Mouse (Mus musculus) neural tube, embryonic 14.5 days (tissue): Measurements from ENCODE around the gene Sephs2. TPM values are rescaled to one million over a fixed set of nuclear protein-coding genes. Genes with fewer than 3 reads are reported as not detected.

Experiments used
- ATAC-seq: fragments of 200-750 bp; cut with Nextera tagmentation; 2 replicates; pipeline ENCODE4 v1.8.0; 2017; ENCODE audit warnings: low read depth, mild to moderate bottlenecking, moderate TSS enrichment, moderate library complexity
- H3K27ac ChIP-seq: fragments of 300-500 bp; sonication (generic); 2 replicates; pipeline ENCODE4 v1.5.1; 2014; ENCODE audit warnings: low read depth, mild to moderate bottlenecking, control low read depth, low read length, moderate library complexity, mixed read lengths
- H3K27me3 ChIP-seq: fragments of 300-500 bp; sonication (generic); 2 replicates; pipeline ENCODE4 v1.6.1; 2014; ENCODE audit warnings: low read length; ENCODE audit not compliant: control insufficient read depth, insufficient read depth
- H3K36me3 ChIP-seq: fragments of 300-500 bp; sonication (generic); 2 replicates; pipeline ENCODE4 v1.6.1; 2014; ENCODE audit warnings: low read length, mixed read lengths; ENCODE audit not compliant: control insufficient read depth, insufficient read depth
- H3K4me1 ChIP-seq: fragments of 300-500 bp; sonication (generic); 2 replicates; pipeline ENCODE4 v1.6.1; 2014; ENCODE audit warnings: low read length; ENCODE audit not compliant: control insufficient read depth, insufficient read depth
- H3K4me2 ChIP-seq: fragments of 300-500 bp; sonication (generic); 2 replicates; pipeline ENCODE4 v1.6.1; 2014; ENCODE audit warnings: mild to moderate bottlenecking, low read depth, low read length, control low read depth
- H3K4me3 ChIP-seq: fragments of 300-500 bp; sonication (generic); 2 replicates; pipeline ENCODE4 v1.5.1; 2014; ENCODE audit warnings: low read depth, low read length, control low read depth, mixed read lengths
- H3K9ac ChIP-seq: fragments of 300-500 bp; sonication (generic); replicated peaks from 2 replicates; pipeline ENCODE4 v1.6.1; 2014; ENCODE audit warnings: low read depth, mild to moderate bottlenecking, control low read depth, low read length, mixed read lengths
- H3K9me3 ChIP-seq: fragments of 300-500 bp; sonication (generic); 2 replicates; pipeline ENCODE4 v1.6.1; 2016; ENCODE audit warnings: low read length; ENCODE audit not compliant: control insufficient read depth
- WGBS: fragments of 180-500 bp; shearing (Covaris S2); extraction: QIAGEN DNeasy Blood & Tissue Kit; methylation state at CpG from one replicate; pipeline ENCODE4 v1.1.7; 2014; 5-methylcytosine and 5-hydroxymethylcytosine counted together
- polyA plus RNA-seq: library from polyadenylated mRNA; unstranded; fragments of >200 nt; fragmentation: Nextera tagmentation; extraction: Ambion mirVana; gene quantifications from 2 replicates; pipeline ENCODE4 v1.2.1, GENCODE M21; 2014

Gene Sephs2
- polyA plus RNA-seq, 1 experiment from 2014 or later = 78.9 TPM

DNA sequence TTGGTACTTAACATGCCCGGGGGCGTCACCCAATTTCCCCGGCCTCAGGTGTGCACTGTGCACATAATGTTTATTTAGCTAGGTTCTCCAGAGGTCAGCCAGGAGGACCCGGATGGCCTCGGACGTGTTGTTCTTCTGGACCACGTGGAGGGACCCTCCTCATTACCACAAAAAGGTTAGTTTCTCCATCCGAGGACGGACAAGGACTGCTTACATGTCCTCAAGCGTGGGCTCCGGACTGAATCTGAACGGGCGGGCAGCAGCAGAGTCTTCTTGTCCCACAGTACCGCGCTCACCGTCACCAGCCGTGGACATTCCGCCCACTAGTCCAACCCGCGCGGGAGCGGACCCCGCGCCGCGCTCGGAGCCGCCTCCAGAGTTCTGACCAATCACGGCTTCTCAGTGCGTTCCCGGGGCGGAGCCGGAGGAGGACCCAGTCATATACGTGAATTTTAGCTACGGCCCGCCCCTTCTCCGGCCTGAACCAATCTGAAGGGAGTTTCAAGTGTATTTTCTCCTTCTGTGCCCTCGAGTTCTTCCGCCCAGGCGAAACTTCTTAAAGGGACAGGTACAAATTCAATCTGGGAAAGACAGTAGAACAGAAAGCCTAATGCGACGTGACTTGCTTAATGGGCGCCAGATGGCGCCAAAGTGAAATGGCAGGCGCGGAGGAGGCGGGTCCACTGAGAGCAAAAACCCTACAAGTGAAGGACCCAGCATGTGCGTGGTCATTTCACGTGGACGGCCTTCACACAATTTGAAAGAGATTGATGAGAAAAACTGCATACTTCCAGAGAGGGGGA lies 13.3 kb downstream of the Sephs2 start, which contains the start of gene Dctpp1:
Gene Dctpp1, minus strand, starts transcription at position 401 of the 803 bp plus-strand sequence.
- no peak within 1 kb of the TSS for H3K27ac ChIP-seq
- peak within 1 kb of the TSS; percentile 70 for H3K4me2 ChIP-seq
- peaks cover 6% of the 10 kb centered on the region; the same call in 1 of the 2 replicates for H3K4me1 ChIP-seq
- peak within 1 kb of the TSS; percentile 63 for H3K4me3 ChIP-seq
- H3K27me3 ChIP-seq = no peaks in the 10 kb centered on the region
- H3K9me3 ChIP-seq = no peaks in the 10 kb centered on the region
- peak within 1 kb of the TSS; percentile 60 for H3K9ac ChIP-seq
- no peaks in the 10 kb centered on the region for H3K36me3 ChIP-seq
- under 1% methylated on average over 50 of the region's 50 CpGs for WGBS
- peak; percentile 98 for ATAC-seq

DNA sequence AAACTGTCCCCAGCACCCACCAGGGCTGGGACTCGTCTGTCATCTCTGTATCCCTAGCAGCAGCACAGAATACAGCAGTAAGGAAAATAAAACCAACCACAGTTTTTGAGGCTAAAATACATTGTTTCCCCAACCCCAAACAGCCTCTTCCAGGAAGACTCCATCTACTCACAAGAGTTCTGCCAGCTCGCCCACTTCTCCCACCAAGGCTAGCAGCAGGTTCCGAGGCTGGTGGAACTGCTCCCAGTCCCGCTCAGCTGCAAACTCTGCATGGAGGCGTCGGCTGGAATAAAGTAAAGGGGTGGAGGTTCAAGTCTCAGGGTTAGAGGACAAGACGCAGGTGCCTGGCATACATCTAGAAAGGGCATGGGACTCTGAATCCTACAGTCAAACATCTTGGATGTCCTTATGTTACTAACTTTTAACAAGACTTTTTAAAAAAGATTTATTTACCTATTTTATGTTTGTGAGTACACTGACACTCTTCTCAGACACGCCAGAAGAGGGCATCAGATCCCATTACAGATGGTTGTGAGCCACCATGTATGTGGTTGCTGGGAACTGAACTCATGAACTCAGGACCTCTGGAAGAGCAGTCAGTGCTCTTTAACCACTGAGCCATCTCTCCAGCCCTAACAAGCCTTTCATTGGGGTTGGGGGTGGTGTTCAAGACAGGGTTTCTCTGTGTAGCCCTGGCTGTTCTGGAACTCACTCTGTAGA lies 14.5 kb downstream of the Sephs2 start:
- H3K4me1 ChIP-seq = peaks cover 13% of the 10 kb centered on the region; the same call in 1 of the 2 replicates
- WGBS = 75% methylated on average over 8 of the region's 8 CpGs
- H3K9me3 ChIP-seq = no peaks in the 10 kb centered on the region
- no peak overlapping the region for H3K4me3 ChIP-seq
- peak overlapping the region; percentile 70 for H3K4me2 ChIP-seq
- no peak for ATAC-seq
- no peaks in the 10 kb centered on the region for H3K36me3 ChIP-seq
- no peaks in the 10 kb centered on the region for H3K27me3 ChIP-seq
- no peak overlapping the region for H3K27ac ChIP-seq
- no peak overlapping the region for H3K9ac ChIP-seq

DNA sequence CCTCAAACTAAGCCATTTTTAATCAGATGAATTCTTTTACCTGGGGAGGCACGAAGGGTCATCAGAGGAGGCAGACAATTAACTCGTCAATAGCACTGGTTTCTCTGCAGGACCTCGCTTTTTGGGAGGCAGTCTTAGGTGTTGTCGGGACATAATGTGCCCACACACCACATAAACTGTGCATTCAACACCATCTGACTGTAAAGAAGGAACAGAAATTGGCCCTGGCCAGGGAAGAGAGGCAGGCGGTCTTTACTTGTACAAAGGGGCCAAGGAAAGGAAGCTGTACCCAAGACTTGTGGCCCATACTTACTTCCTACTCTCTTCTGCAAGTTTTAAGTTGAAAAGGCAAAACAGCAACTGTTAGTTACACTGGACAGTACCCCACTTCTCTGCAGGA lies 17.3 kb downstream of the Sephs2 start:
- 90% methylated on average over 5 of the region's 5 CpGs for WGBS
- H3K36me3 ChIP-seq = no peaks in the 10 kb centered on the region
- H3K27me3 ChIP-seq = no peaks in the 10 kb centered on the region
- H3K4me3 ChIP-seq = no peak overlapping the region
- ATAC-seq = no peak
- H3K9ac ChIP-seq = no peak overlapping the region
- H3K9me3 ChIP-seq = no peaks in the 10 kb centered on the region
- peaks cover 18% of the 10 kb centered on the region; the same call in 1 of the 2 replicates for H3K4me1 ChIP-seq
- H3K27ac ChIP-seq = no peak overlapping the region
- no peak overlapping the region for H3K4me2 ChIP-seq

DNA sequence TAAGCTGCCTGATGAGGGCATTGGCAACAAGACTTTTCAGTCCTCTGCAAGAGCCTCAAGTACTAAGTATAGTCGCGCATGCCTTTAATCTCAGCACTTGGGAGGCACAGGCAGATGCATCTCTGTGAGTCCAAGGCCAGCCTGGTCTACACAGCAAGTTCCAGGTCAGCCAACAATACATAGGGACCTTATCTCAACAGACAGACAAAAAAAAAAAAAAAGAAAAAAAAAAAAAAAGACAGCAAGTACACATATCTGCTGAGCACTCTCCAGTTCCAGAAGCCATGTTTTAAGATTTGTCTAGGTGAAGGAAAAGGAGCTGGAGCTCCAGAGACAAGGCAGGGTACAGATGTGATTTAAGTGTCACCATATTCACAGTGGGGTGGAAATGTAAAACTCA lies 17.9 kb downstream of the Sephs2 start:
- Histone ChIP-seq H3K9ac (no peak overlapping the region), H3K27me3 (no peaks in the 10 kb centered on the region), H3K4me2 (no peak overlapping the region), H3K36me3 (no peaks in the 10 kb centered on the region), H3K4me1 (peaks cover 16% of the 10 kb centered on the region; the same call in 1 of the 2 replicates), H3K9me3 (no peaks in the 10 kb centered on the region), H3K27ac (no peak overlapping the region), H3K4me3 (no peak overlapping the region)
- no peak for ATAC-seq
- WGBS = 94% methylated on average over 2 of the region's 2 CpGs

DNA sequence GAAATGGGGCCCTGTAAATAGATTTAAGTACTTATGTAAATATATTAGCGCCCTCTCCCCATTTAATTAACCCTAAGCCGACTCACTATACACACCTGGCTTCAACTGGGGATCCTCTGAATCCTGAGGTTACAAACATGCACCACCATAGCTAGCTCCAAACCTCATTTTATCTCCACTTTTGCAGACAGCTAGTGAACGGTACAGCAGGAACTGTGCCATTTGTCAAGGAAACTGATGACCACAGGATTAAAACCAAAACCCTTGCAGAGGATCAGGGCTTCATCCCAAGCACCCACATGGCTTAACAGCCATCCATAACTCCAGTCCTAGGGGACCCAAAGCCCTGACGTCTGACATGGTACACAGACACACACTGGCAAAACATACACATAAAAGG lies 18.8 kb downstream of the Sephs2 start:
- Histone ChIP-seq H3K36me3 (no peaks in the 10 kb centered on the region), H3K9me3 (no peaks in the 10 kb centered on the region), H3K4me3 (peak overlapping the region; percentile 53), H3K9ac (peak overlapping the region; percentile 67), H3K27ac (peak overlapping the region; percentile 87), H3K4me2 (peak overlapping the region; percentile 81), H3K4me1 (peaks cover 14% of the 10 kb centered on the region; the same call in 1 of the 2 replicates), H3K27me3 (no peaks in the 10 kb centered on the region)
- 20% methylated on average over 4 of the region's 4 CpGs for WGBS
- ATAC-seq = no peak

DNA sequence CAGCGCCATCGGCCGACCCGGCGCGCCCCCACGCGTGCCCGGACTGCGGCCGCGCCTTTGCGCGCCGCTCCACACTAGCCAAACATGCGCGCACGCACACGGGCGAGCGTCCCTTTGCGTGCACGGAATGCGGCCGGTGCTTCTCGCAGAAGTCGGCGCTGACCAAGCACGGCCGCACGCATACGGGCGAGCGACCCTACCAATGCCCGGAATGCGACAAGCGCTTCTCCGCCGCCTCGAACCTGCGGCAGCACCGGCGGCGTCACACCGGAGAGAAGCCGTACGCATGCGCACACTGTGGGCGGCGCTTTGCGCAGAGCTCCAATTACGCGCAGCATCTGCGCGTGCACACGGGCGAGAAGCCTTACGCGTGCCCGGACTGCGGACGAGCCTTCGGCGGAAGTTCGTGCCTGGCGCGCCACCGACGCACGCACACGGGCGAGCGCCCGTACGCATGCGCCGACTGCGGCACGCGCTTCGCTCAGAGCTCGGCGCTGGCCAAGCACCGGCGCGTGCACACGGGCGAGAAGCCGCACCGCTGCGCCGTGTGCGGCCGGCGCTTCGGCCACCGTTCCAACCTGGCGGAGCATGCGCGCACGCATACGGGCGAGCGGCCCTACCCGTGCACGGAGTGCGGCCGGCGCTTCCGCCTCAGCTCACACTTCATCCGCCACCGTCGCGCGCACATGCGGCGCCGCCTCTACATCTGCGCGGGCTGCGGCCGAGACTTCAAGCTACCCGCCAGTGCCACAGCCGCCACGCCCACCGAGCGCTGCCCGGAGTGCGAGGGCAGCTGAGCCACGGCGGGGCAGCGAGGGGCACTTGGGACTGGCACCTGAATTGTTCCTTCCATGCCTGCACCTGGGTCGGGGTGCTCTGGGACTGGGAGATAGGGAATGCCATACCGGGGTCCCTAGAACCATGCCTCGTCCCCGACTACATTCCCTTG lies 19.8 kb downstream of the Sephs2 start:
- under 1% methylated on average over 136 of the region's 136 CpGs for WGBS

DNA sequence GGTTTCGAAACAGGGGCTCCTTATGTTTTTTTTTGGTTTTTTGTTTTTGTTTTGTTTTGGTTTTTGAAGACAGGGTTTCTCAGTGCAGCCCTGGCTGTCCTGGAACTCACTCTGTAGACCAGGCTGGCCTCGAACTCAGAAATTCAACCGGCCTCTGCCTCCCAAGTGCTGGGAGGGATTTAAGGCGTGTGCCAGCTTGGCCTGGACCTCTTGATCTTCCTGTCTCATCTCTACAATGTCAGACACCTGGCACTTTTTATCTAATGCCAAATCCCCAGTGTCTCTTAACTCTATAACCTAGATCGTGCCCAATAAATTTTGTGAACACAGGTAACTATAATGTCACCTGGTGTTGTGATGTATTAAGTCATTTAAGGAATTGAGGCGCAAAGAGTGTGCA lies 20.5 kb downstream of the Sephs2 start:
- Histone ChIP-seq H3K4me3 (peak overlapping the region; percentile 53), H3K27me3 (no peaks in the 10 kb centered on the region), H3K4me1 (peaks cover 12% of the 10 kb centered on the region; the same call in 1 of the 2 replicates), H3K36me3 (0 out of 2 replicates have a peak, but pooled peaks cover 3% of the 10 kb centered on the region), H3K27ac (peak overlapping the region; percentile 94), H3K9ac (peak overlapping the region; percentile 67), H3K9me3 (no peaks in the 10 kb centered on the region), H3K4me2 (peak overlapping the region; percentile 81)
- 88% methylated on average over 6 of the region's 6 CpGs for WGBS
- ATAC-seq = no peak

More for the DNA sequence above, 19.8 kb downstream of the Sephs2 start:
- Histone ChIP-seq H3K27ac (peak overlapping the region; percentile 94), H3K36me3 (no peaks in the 10 kb centered on the region), H3K9ac (peak overlapping the region; percentile 67), H3K4me1 (peaks cover 12% of the 10 kb centered on the region; the same call in 1 of the 2 replicates), H3K27me3 (no peaks in the 10 kb centered on the region), H3K4me2 (peak overlapping the region; percentile 81), H3K9me3 (no peaks in the 10 kb centered on the region), H3K4me3 (peak overlapping the region; percentile 53)
- peak; percentile 93 for ATAC-seq

DNA sequence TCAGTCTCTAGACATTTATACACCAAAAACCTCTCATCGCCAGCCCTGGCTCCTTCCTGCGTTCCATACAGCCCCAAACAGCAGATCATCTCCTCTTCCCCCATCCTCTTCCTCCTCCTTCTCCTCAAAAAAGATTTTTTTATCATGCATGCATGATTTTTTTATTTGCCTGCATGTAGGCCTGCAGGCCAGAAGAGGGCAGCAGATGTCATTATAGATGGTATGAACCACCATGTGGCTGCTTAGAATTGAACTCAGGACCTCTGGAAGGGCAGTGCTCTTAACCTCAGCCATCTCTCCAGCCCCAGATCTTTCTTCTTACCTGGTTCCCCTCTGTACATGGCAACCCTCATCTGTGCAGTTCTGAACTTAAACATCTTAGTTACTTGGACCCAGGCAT lies 21.4 kb downstream of the Sephs2 start:
- ATAC-seq = no peak
- no peak overlapping the region for H3K4me3 ChIP-seq
- H3K4me1 ChIP-seq = peaks cover 12% of the 10 kb centered on the region; the same call in 1 of the 2 replicates
- H3K36me3 ChIP-seq = 0 out of 2 replicates have a peak, but pooled peaks cover 3% of the 10 kb centered on the region
- no peak overlapping the region for H3K9ac ChIP-seq
- H3K27me3 ChIP-seq = no peaks in the 10 kb centered on the region
- WGBS = 87% methylated on average over 2 of the region's 2 CpGs
- H3K27ac ChIP-seq = no peak overlapping the region
- no peak overlapping the region for H3K4me2 ChIP-seq
- no peaks in the 10 kb centered on the region for H3K9me3 ChIP-seq
